Mouse (Mus musculus) thymus, postnatal 14 days (tissue): ENCODE measurements around the gene Clint1.

ENCODE experiments used
- DNase-seq: peaks from one replicate; pipeline ENCODE4 v3.0.0; 2021

Clint1 gene

DNA sequence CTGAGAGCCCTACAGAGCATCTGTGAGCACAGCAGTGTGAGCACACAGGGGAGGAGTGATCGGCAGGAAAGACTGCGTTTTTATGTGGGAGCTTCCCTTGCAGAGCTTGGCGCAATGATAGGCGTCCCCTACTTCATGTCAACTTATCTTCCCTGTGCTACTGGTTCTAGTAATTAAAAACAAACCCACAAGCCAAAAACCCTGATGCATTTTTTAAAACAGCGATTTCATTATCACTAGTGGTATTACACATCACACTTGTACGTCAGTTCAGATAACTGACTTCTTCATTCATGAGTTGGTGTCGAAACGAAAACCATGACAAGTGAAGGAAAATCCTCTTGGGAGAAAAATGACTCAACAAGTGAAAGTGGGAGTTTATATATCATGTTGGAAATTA is 87.1 kb downstream of the Clint1 start:
- DNase-seq, result no peak

DNA sequence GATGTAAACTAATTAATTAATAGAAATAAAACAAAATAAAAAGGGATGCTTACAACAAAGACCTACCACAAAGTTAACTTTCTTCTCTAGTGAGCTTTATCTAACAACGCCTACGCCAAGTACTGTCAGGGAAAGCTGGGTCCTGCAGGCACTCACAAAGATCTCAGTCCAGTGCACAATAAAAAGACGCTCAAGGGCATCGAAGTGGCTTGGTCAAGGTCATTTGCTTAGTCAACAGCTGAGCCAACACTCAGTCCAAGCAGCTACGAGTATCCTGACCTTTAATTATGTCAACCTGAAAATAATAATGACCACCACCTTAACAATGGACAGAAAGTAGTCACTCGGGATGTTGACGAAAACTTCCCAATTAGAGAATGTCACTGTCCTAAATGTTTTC is 90.4 kb downstream of the Clint1 start:
- no peak for DNase-seq

DNA sequence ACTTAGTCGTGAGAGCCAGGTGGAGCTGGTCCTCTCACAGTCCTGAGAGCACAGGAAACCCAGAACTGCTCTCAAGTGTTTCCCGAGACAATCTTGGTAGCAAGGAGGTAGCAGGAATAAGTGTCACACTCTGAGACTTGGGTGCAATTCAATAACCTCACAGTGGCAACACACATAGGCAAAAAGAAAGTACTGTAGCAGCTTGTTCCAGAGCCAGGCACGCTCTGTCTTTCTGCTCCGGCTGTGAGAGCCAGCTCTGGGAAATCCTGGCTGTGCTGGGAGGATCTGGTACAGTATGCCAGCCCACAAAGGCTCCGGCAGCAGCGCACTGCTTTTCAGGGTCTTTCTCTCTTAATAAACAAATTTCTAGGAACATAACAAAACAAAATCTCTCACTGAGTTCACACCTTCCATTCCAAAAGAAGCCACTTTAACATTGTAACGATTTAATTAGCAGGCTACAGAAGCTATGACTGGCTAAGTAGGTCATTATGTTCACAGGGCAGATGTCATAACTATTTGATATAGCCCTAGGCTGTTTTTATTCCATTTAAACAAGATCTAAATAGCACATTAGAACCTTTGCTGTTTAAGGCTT is 91.4 kb downstream of the Clint1 start:
- no peak for DNase-seq

- DNase-seq, result peak; percentile 50
Observed at GRCm38 (mm10) chr11:45943891-45944642, 92.2 kb downstream of the Clint1 start.

GRCm38 (mm10) chr11:45944643-45945156 is 92.8 kb downstream of the Clint1 start, which contains the start of gene Lsm11:
Gene Lsm11 (minus strand): TSS chr11:45944935.
- peak; percentile 98 for DNase-seq

DNA sequence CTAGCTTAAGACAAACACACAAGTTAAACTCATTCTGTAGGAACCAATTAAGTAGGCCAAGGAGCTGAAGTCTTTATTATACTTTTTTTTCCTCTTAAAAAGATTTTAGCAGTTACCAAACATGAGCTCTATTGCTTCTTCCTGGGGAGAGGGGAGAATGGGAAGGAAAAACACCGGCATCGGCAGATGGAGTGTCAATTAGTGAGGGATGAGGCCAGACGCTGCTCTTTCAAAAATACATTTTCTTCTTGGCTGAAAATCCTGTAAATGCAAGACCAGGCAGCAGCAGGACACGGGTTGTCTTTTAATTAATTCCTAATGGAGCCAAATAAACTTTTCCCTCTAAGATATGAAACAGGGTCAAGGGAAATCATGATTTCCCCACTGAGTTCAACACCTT is 94.9 kb downstream of the Clint1 start:
- DNase-seq, result no peak

DNA sequence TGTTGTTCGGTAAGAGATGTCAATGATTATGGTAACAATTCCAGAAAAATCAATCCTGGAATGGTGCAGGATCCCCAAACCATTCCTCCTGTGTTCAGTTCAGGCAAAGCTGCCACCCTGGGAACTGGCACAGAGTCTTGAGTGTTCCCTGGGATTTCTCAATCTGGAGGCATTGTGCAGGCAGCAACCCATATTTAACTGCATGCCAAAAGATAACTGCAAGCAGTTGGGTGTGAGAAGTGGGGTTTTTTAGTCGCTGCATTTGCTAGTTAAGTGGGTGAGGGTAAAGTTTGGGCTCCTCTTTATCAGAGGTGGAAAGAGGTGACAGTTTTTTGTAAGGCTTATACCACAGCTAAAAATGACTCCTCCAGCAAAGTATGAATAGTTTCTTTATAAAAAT is 95.6 kb downstream of the Clint1 start:
- no peak for DNase-seq

- peak; percentile 92 for DNase-seq
Observed at GRCm38 (mm10) chr11:45955127-45955627, 103.3 kb downstream of the Clint1 start, which contains the start of gene Thg1l. Gene Thg1l (minus strand): TSS chr11:45955494.

DNA sequence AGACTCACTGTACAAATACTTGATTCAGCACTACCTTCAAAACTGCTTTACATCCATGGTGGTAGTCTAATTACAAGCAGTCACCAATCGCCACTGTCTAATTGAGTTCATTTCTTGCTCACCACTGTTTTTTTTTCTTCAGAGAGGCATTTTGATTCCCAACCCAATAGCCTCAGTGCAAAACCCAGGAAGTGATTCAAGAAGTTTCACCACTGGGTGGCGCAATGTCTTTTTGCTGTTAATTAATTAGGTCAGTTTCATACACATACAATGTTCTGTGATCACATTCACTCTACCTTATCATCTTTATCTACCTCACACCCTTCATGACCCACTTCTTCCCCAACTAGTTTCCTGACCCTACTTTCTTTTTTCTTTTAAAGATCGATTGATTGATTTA is 107.7 kb downstream of the Clint1 start:
- no peak for DNase-seq

- DNase-seq, result peak; percentile 36
Observed at GRCm38 (mm10) chr11:45960003-45960402, 108.2 kb downstream of the Clint1 start.
